Mouse (Mus musculus): ENCODE data around the gene Qser1. TPM values are rescaled to one million over a fixed set of nuclear protein-coding genes. Genes with fewer than 3 reads are reported as not detected.

Gene Qser1
- 0.82 and 0.97 TPM in 2 replicates for polyA plus RNA-seq (2021; fragmentation: Nextera tagmentation)
- long read RNA-seq, experiment 1, partial matches to known transcripts, result 2 of 3 reads
- long read RNA-seq, experiment 1, other reads (novel, unspliced or antisense), result 1 of 3 reads
- long read RNA-seq, experiment 2, partial matches to known transcripts, result 1 of 1 reads
- long read RNA-seq, experiment 2, other reads (novel, unspliced or antisense), result 0 of 1 reads

DNA sequence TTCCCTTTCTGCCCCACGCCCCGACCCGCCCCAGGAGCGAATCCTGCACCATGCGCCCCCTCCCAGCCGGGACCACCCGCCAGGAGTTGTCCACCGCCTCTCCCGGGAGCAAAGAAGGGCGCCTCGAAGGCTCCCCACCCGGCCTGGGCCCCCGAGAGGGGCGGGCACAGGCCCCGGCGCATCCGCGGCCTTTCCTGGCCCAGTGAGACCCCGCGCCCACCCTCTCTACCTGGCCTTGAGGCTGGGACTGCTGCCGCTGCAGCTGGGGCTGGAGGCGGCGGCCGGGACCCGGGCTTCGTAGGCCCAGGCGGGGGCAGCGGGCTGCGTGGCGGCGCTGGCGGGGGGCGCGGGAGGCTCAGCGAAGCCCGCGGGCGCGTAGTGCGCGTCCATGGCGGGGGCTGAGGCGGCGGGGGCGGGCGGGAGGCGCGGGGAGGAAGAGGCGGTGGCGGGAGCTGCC lies at the start of gene Qser1:
Gene Qser1, minus strand, starts transcription at position 390 of the 457 bp plus-strand sequence.

DNA sequence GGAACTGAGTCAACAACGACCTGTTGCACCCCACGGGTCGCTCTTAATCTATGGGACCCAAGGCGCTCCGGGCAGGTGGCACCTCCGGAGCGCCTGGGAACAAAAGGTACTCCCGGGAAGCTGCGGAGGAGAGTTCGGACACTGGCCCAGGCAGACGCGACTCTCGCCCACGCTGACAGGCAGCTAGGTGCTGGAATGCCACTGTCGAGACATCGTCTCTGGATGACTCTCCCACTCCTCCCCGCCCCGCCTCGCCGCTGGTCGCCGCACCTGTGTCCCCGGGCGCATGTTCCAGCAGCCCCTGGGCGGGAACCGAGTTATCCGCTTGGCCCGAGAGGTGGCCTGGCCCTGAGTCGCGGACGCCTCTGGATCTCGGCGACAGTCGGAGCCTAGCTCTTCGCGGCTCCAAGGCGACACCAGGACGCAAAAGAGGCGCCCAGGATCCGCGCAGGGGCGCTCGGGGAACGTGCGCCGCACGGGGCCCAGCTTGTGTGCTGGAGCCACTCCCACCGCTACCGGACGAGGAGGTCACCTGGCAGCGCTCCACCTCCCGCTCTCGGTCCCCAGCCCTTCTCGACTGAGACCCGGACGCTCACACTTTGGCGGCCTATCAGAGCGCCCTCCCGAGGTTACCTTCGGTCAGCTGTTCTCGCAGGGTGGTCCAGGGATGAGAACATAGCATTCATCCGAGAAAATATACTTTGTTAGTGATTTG lies 32.9 kb upstream of the Qser1 start, which contains the start of gene Prrg4:
Gene Prrg4, minus strand, starts transcription at position 601 of the 715 bp plus-strand sequence.

DNA sequence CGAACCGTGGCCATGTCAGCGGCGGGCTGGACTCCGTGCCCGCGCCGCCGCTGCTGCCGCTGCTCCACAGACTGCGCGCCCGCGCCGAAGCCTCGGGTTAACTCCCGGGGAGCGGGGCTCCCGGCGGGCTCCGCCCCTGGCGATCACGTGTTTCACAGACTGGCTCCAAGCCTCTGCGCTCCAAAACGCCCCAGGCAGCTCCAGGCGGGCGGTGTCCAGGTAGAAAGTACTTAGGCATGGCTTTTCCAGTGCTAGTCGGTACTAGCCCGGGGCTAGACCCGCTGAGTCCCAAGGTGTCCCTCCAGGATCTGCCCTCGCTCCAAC lies 73.9 kb downstream of the Qser1 start, which contains the start of gene Depdc7:
Gene Depdc7, minus strand, starts transcription at position 138 of the 324 bp plus-strand sequence.

DNA sequence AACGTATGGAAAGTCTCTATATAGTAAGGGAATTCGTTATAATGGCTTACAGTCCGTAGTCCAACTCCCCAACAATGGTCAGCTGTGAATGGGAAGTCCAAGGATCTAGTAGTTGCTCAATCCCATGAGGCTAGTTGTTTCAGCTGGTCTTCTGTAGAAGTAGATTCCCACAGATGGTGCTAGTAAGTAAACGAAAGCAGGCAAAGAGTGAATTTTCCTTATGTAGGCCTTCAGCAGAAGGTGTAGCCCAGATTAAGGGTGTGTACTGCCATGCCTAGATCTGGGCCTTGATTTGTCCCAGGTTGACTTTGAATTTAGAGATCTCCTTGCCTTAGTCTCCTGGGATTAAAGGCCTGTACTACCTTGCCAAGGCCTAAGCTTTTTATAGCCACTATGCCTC lies 100.3 kb downstream of the Qser1 start, which contains the start of gene Pin1rt1:
Gene Pin1rt1, minus strand, starts transcription at position 101 of the 400 bp plus-strand sequence.

DNA sequence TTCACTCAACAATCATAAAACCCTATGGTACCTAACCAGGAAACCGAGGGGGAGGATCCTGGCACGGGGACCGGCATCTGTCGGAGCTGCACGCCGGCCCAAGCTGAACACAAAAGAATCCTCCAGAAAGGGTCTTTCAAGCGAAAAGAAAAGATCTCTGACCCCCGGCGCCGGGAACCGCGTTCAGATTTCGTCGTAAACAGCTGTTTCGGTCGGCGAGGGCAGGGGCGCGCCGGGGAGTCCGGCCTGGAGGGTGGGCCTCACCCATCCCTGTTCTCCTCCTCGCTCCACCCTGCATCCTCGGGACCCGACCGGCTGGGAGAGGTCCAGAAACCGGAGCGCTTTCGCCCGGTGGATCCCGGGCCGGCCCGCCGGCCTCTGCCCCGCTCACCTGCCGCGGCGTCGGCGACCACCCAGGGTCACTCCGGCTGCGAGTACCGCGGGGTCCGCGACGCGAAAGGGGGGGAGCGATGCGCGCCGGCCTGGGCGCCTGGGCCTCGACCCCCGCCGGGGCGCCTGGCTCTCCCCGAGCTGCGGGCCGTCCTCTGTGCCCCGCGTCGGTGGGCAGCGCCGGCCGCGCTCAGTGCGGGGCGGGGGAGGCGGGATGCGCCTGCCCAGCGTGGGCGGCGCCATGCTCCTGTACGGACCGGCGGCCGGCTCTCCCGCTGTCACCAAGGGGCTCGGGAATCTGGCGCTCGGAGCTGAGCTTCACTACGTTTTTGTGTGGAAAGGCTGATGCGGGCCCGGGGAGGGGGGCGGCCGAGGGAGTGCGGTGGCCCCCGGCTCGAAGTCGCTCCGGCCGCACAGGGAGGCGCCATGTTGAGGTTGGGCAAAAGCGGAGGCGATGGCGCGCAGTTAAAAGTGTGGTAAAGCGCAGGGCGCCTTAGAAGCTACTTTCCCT lies 104.7 kb downstream of the Qser1 start, which contains the start of gene Tcp11l1:
Gene Tcp11l1, minus strand, starts transcription at position 585 of the 901 bp plus-strand sequence.

Other genes starting within 250 kb of the Qser1 start
- gene Cstf3, start 226.2 kb downstream of the Qser1 start, polyA plus RNA-seq (2021; fragmentation: Nextera tagmentation), result 34.5 and 36.4 TPM in 2 replicates
- 13.4 and 15.5 TPM in 2 replicates for gene Tcp11l1, start 104.6 kb downstream of the Qser1 start, polyA plus RNA-seq (2021; fragmentation: Nextera tagmentation)
- gene Pin1rt1, start 100.4 kb downstream of the Qser1 start, polyA plus RNA-seq (2021; fragmentation: Nextera tagmentation), result not detected in 2 replicates
- 2.2 and 2.3 TPM in 2 replicates for gene Depdc7, start 73.9 kb downstream of the Qser1 start, polyA plus RNA-seq (2021; fragmentation: Nextera tagmentation)
- 0.59 and 2.0 TPM in 2 replicates for gene Prrg4, start 33.1 kb upstream of the Qser1 start, polyA plus RNA-seq (2021; fragmentation: Nextera tagmentation)
- 4.8 and 9.2 TPM in 2 replicates for gene Ccdc73, start 51.0 kb upstream of the Qser1 start, polyA plus RNA-seq (2021; fragmentation: Nextera tagmentation)
- 172 and 184 TPM in 2 replicates for gene Eif3m, start 200.3 kb upstream of the Qser1 start, polyA plus RNA-seq (2021; fragmentation: Nextera tagmentation)

Data from layer of hippocampus, adult 6 months (tissue).